ENCODE assay signal across 23 mouse cellular contexts in genomic region chr7:82256936-82257335, GRCm38 (mm10).
DNase-seq lines count a peak whose midpoint lies in the region; ATAC-seq and TF ChIP-seq lines count a peak whose summit lies in the region.
"Had no signal": no experiment of that assay in that cellular context is flagged by ENCODE, and none has a peak within 500 bp of the region (broad histone marks: within the 10 kb centered on the region; RNA-seq: fewer than 3 reads in every experiment).

No protein-coding gene starts in this region.

- in situ Hi-C loops in CH12.LX (cut with MboI; ENCODE audit: low pct_ligation_motif_present, low pct_unique_long_range_greater_than_20kb, low sequenced_read_pairs): loop anchor here (25.0 kb wide), 1 partner anchor 470 kb away; the partner anchor contains the start of gene 3110040N11Rik

- H3K36me3 ChIP-seq in kidney, embryonic 15.5 days: no peaks in the 10 kb centered on the region
- H3K36me3 ChIP-seq in CH12.LX (replicated peaks in 1 of 2; ENCODE audit: control insufficient read depth in 1 of 2, insufficient read depth in 1 of 2, low read length in 1 of 2): no peaks in the 10 kb centered on the region
- H3K36me3 ChIP-seq: embryonic facial prominence, embryonic 12.5 days; forebrain, embryonic 12.5 days; heart, embryonic 15.5 days; hindbrain, embryonic 13.5 days had no signal

- WGBS in kidney, embryonic 15.5 days: 74% methylated on average over 6 of the region's 6 CpGs

- no peak overlapping the region for H3K4me2 ChIP-seq in kidney, embryonic 15.5 days
- no peak overlapping the region for H3K4me2 ChIP-seq in CH12.LX (ENCODE audit: insufficient read depth, low read depth, poor library complexity, severe bottlenecking)
- H3K4me2 ChIP-seq: embryonic facial prominence, embryonic 12.5 days; forebrain, embryonic 12.5 days; heart, embryonic 11.5 days; heart, embryonic 15.5 days; hindbrain, embryonic 13.5 days had no signal

- no peak for TF ChIP-seq EP300 in CH12.LX (IDR thresholded peaks at IDR 0.05; ENCODE audit: low read length)

- H3K9me3 ChIP-seq in kidney, embryonic 15.5 days (replicated peaks): no peaks in the 10 kb centered on the region
- no peaks in the 10 kb centered on the region for H3K9me3 ChIP-seq in CH12.LX (replicated peaks; ENCODE audit: low read length)
- H3K9me3 ChIP-seq: embryonic facial prominence, embryonic 12.5 days; forebrain, embryonic 12.5 days; heart, embryonic 15.5 days; hindbrain, embryonic 13.5 days had no signal

- peaks cover 4% of the 10 kb centered on the region; the same call in 1 of the 2 replicates for H3K4me1 ChIP-seq in kidney, embryonic 15.5 days
- peaks cover 5 to 6% of the 10 kb centered on the region in 2 experiments; a peak in 2 of 4 replicates for H3K4me1 ChIP-seq in CH12.LX (ENCODE audit: control insufficient read depth in 1 of 2, insufficient read depth in 2 of 2)
- H3K4me1 ChIP-seq: forebrain, embryonic 12.5 days; heart, embryonic 15.5 days; hindbrain, embryonic 13.5 days had no signal

- no peak overlapping the region for H3K4me3 ChIP-seq in kidney, embryonic 15.5 days (replicated peaks)
- no peak overlapping the region for H3K4me3 ChIP-seq in CH12.LX (replicated peaks in 1 of 3; ENCODE audit: low read depth in 2 of 3, low read length in 2 of 3, poor library complexity in 1 of 3)
- H3K4me3 ChIP-seq: embryonic facial prominence, embryonic 12.5 days; forebrain, embryonic 12.5 days; heart, adult 2 months; heart, embryonic 15.5 days; hindbrain, embryonic 13.5 days had no signal

- no peaks in the 10 kb centered on the region for H3K79me2 ChIP-seq in CH12.LX (replicated peaks; ENCODE audit: control insufficient read depth, extremely low read depth, insufficient read depth, poor library complexity, severe bottlenecking)

- ATAC-seq in kidney, embryonic 15.5 days (replicated peaks; ENCODE audit: low FRiP score): no peak
- ATAC-seq: CD4-positive, CD25-positive, alpha-beta regulatory T cell, adult 4 months; forebrain, postnatal 0 days; hindbrain, postnatal 0 days had no signal

- TF ChIP-seq RAD21 in CH12.LX (IDR thresholded peaks at IDR 0.05; ENCODE audit: low read depth, low read length): no peak

- dilution Hi-C loops in CH12.LX (cut with MboI; ENCODE audit: extremely low pct_ligation_motif_present, extremely low pct_unique_long_range_greater_than_20kb, low sequenced_read_pairs): no loop called here

- no peak overlapping the region for H3K9ac ChIP-seq in kidney, embryonic 15.5 days
- H3K9ac ChIP-seq in CH12.LX (ENCODE audit: insufficient read depth, low read depth): no peak overlapping the region
- H3K9ac ChIP-seq: embryonic facial prominence, embryonic 12.5 days; forebrain, embryonic 12.5 days; forebrain, postnatal 0 days; heart, embryonic 15.5 days; hindbrain, embryonic 13.5 days had no signal

- TF ChIP-seq CTCF in CH12.LX (conservative IDR thresholded peaks at IDR 0.05 in 1 of 2, IDR thresholded peaks at IDR 0.05 in 1 of 2; ENCODE audit: low read depth in 2 of 2, low read length in 2 of 2): no peak

- DNase-seq in kidney, adult 11 months: peak; percentile 14
- peak; percentile 26 for DNase-seq in lung, postnatal 36 days
- DNase-seq in lung, postnatal 4 days: no peak
- DNase-seq in CH12.LX (ENCODE audit: extremely low read depth): peak; percentile 44
- peak; percentile 89 for DNase-seq in ZHBTc4 (ENCODE audit: low read depth, low spot score)
- no peak for DNase-seq in spleen, postnatal 36 days (ENCODE audit: low spot score in 2 of 2)
- DNase-seq: adrenal gland, postnatal 14 days; B cell, adult 2 months; cerebellum, adult 11-12 months; cerebellum, adult 9-10 months; cerebellum, postnatal 25 days; forebrain, postnatal 0 days; gastrocnemius, postnatal 14 days; heart, adult 2 months; heart, postnatal 14 days had no signal

- TF ChIP-seq POLR2A in CH12.LX (IDR thresholded peaks at IDR 0.05; ENCODE audit: low read depth, low read length): no peak

- no peak overlapping the region for H3K27ac ChIP-seq in kidney, embryonic 15.5 days
- no peak overlapping the region for H3K27ac ChIP-seq in CH12.LX (ENCODE audit: insufficient read depth, low read depth)
- H3K27ac ChIP-seq: embryonic facial prominence, embryonic 12.5 days; forebrain, embryonic 12.5 days; heart, adult 2 months; heart, embryonic 15.5 days; hindbrain, embryonic 13.5 days; hindbrain, postnatal 0 days had no signal

- H3K27me3 ChIP-seq in kidney, embryonic 15.5 days: no peaks in the 10 kb centered on the region
- no peaks in the 10 kb centered on the region for H3K27me3 ChIP-seq in CH12.LX (replicated peaks)
- H3K27me3 ChIP-seq: embryonic facial prominence, embryonic 12.5 days; forebrain, embryonic 12.5 days; heart, embryonic 15.5 days; hindbrain, embryonic 13.5 days had no signal

TF ChIP-seq in CH12.LX, 34 proteins besides CTCF, POLR2A, EP300 and RAD21:
- TF ChIP-seq E2F4 (IDR thresholded peaks at IDR 0.05; ENCODE audit: insufficient replicate concordance, low read depth, low read length) (no peak), CHD1 (IDR thresholded peaks at IDR 0.05; ENCODE audit: low read depth, low read length) (no peak), JUND (conservative IDR thresholded peaks at IDR 0.05; ENCODE audit: low read depth, low read length) (no peak), GABPA (IDR thresholded peaks at IDR 0.05; ENCODE audit: insufficient replicate concordance, low read depth, low read length) (no peak), MAZ (IDR thresholded peaks at IDR 0.05; ENCODE audit: low read depth, low read length) (no peak), JUN (IDR thresholded peaks at IDR 0.05; ENCODE audit: insufficient read depth, low read depth, low read length) (no peak), MAX (IDR thresholded peaks at IDR 0.05; ENCODE audit: low read length) (no peak), TBP (conservative IDR thresholded peaks at IDR 0.05; ENCODE audit: low read depth, low read length) (no peak), ETS1 (conservative IDR thresholded peaks at IDR 0.05; ENCODE audit: low read depth, low read length) (no peak), MAFK (IDR thresholded peaks at IDR 0.05; ENCODE audit: insufficient replicate concordance, low read length) (no peak), UBTF (IDR thresholded peaks at IDR 0.05; ENCODE audit: low read depth, low read length) (no peak)

Comparison
In these comparisons a context has a peak if more than half of its experiments do, and no peak if none do; other contexts are left out.
1. DNase-seq: peak in kidney, adult 11 months (single experiment), lung, postnatal 36 days (single experiment), CH12.LX (single experiment) and ZHBTc4 (single experiment); none in lung, postnatal 4 days (0 of 2) and spleen, postnatal 36 days (0 of 2).